ENCODE assay signal across 17 mouse cellular contexts in genomic region chr7:108929726-108930393, GRCm38 (mm10). TPM values are rescaled to one million over a fixed set of nuclear protein-coding genes. Genes with fewer than 3 reads are reported as not detected.
A peak's percentile ranks its signal among the peaks of the same experiment; 100 is the strongest.
DNase-seq lines count a peak whose midpoint lies in the region; ATAC-seq lines count a peak whose summit lies in the region.
"Had no signal": no experiment of that assay in that cellular context is flagged by ENCODE, and none has a peak within 500 bp of the region (broad histone marks: within the 10 kb centered on the region; RNA-seq: fewer than 3 reads in every experiment).

Gene Nlrp10, minus strand, starts transcription at chr7:108930178.

- H3K27me3 ChIP-seq in heart, embryonic 14.5 days (ENCODE audit: control insufficient read depth, insufficient read depth, low read length) = no peaks in the 10 kb centered on the region
- H3K27me3 ChIP-seq in forebrain, embryonic 14.5 days (replicated peaks; ENCODE audit: control insufficient read depth, insufficient read depth, low read length) = no peaks in the 10 kb centered on the region
- H3K27me3 ChIP-seq in hindbrain, embryonic 11.5 days (ENCODE audit: control insufficient read depth, insufficient read depth, low read length) = no peaks in the 10 kb centered on the region
- H3K27me3 ChIP-seq: liver, embryonic 13.5 days had no signal

- peak within 1 kb of the TSS; percentile 54 for H3K4me2 ChIP-seq in heart, embryonic 14.5 days (ENCODE audit: low read length)
- no peak within 1 kb of the TSS for H3K4me2 ChIP-seq in forebrain, embryonic 14.5 days (ENCODE audit: low read length)
- no peak within 1 kb of the TSS for H3K4me2 ChIP-seq in hindbrain, embryonic 11.5 days (replicated peaks; ENCODE audit: low read depth, low read length)
- H3K4me2 ChIP-seq: liver, embryonic 13.5 days had no signal

- ATAC-seq in common myeloid progenitor, adult 5-6 weeks (replicated peaks; ENCODE audit: low read depth, poor library complexity, severe bottlenecking) = peak; percentile 55
- ATAC-seq in heart, embryonic 14.5 days (ENCODE audit: insufficient number of reproducible peaks, insufficient read depth, low FRiP score, low read depth) = no peak
- ATAC-seq in forebrain, embryonic 14.5 days = no peak
- ATAC-seq in hindbrain, embryonic 11.5 days (ENCODE audit: low FRiP score) = no peak

- peaks cover 10% of the 10 kb centered on the region for H3K36me3 ChIP-seq in heart, embryonic 14.5 days (ENCODE audit: control insufficient read depth, insufficient read depth, low read length)
- H3K36me3 ChIP-seq in macrophage (ENCODE audit: inconsistent target) = no peaks in the 10 kb centered on the region
- no peaks in the 10 kb centered on the region for H3K36me3 ChIP-seq in forebrain, embryonic 14.5 days (ENCODE audit: control insufficient read depth, insufficient read depth, low read length)
- H3K36me3 ChIP-seq in hindbrain, embryonic 11.5 days (ENCODE audit: control insufficient read depth, insufficient read depth, low read length) = no peaks in the 10 kb centered on the region
- H3K36me3 ChIP-seq: liver, embryonic 13.5 days had no signal

- H3K4me3 ChIP-seq in heart, embryonic 14.5 days (ENCODE audit: control insufficient read depth in 1 of 2, insufficient read depth in 1 of 2, low read depth in 1 of 2, low read length in 2 of 2) = peak within 1 kb of the TSS; percentile 27 to 36
- peak within 1 kb of the TSS; percentile 22; the same call in 1 of the 2 replicates for H3K4me3 ChIP-seq in macrophage (ENCODE audit: inconsistent target)
- H3K4me3 ChIP-seq in forebrain, embryonic 14.5 days (ENCODE audit: low read depth, low read length) = no peak within 1 kb of the TSS
- no peak within 1 kb of the TSS for H3K4me3 ChIP-seq in hindbrain, embryonic 11.5 days (ENCODE audit: low read depth, low read length)
- H3K4me3 ChIP-seq: layer of hippocampus, adult 2 months; liver, embryonic 13.5 days had no signal

- H3K27ac ChIP-seq in heart, embryonic 14.5 days (replicated peaks in 1 of 2; ENCODE audit: control insufficient read depth in 1 of 2, insufficient read depth in 1 of 2, low read depth in 2 of 2, low read length in 2 of 2) = peak within 1 kb of the TSS; percentile 83
- H3K27ac ChIP-seq in macrophage = peak within 1 kb of the TSS; percentile 35; the same call in 1 of the 2 replicates
- no peak within 1 kb of the TSS for H3K27ac ChIP-seq in forebrain, embryonic 14.5 days (ENCODE audit: low read depth, low read length)
- no peak within 1 kb of the TSS for H3K27ac ChIP-seq in hindbrain, embryonic 11.5 days (ENCODE audit: low read depth, low read length)
- H3K27ac ChIP-seq: layer of hippocampus, adult 2 months; liver, embryonic 13.5 days had no signal

- peak; percentile 46 to 60 for DNase-seq in B cell, adult 2 months
- no peak for DNase-seq in right cerebral cortex, postnatal 4 days
- no peak for DNase-seq in forebrain, embryonic 14.5 days (ENCODE audit: low spot score)
- DNase-seq in testis, postnatal 14 days (ENCODE audit: low spot score) = no peak
- no peak for DNase-seq in hindbrain, embryonic 11.5 days (ENCODE audit: low spot score)
- DNase-seq: adrenal gland, postnatal 10 days; cerebellum, adult 11 months; embryo, embryonic 11 days; kidney, adult 9 months; liver, embryonic 13.5 days; lung, postnatal 4 days had no signal

- no peaks in the 10 kb centered on the region for H3K9me3 ChIP-seq in heart, embryonic 14.5 days (ENCODE audit: control insufficient read depth, low read length)
- H3K9me3 ChIP-seq in forebrain, embryonic 14.5 days (replicated peaks; ENCODE audit: control insufficient read depth, low read length) = no peaks in the 10 kb centered on the region
- no peaks in the 10 kb centered on the region for H3K9me3 ChIP-seq in hindbrain, embryonic 11.5 days (ENCODE audit: control insufficient read depth, low read length)
- H3K9me3 ChIP-seq: liver, embryonic 13.5 days had no signal

- peaks cover 3% of the 10 kb centered on the region for H3K79me2 ChIP-seq in macrophage (ENCODE audit: inconsistent target)

- peak within 1 kb of the TSS; percentile 57 for H3K9ac ChIP-seq in heart, embryonic 14.5 days (ENCODE audit: low read length)
- H3K9ac ChIP-seq in forebrain, embryonic 14.5 days (ENCODE audit: low read length) = no peak within 1 kb of the TSS
- H3K9ac ChIP-seq in hindbrain, embryonic 11.5 days (ENCODE audit: low read depth, low read length) = no peak within 1 kb of the TSS
- H3K9ac ChIP-seq: liver, embryonic 13.5 days had no signal

- WGBS in heart, embryonic 14.5 days = 38% methylated on average over 6 of the region's 6 CpGs
- WGBS in macrophage (ENCODE audit: missing documents) = 11% methylated on average over 6 of the region's 6 CpGs
- 80% methylated on average over 6 of the region's 6 CpGs for WGBS in forebrain, embryonic 14.5 days
- WGBS in hindbrain, embryonic 11.5 days = 81% methylated on average over 6 of the region's 6 CpGs

- peaks cover 0 to under 1% of the 10 kb centered on the region in 2 experiments; a peak in 2 of 4 replicates for H3K4me1 ChIP-seq in heart, embryonic 14.5 days (ENCODE audit: control insufficient read depth in 2 of 2, insufficient read depth in 2 of 2, low read length in 2 of 2)
- no peaks in the 10 kb centered on the region for H3K4me1 ChIP-seq in forebrain, embryonic 14.5 days (ENCODE audit: control insufficient read depth, insufficient read depth, low read length)
- H3K4me1 ChIP-seq in hindbrain, embryonic 11.5 days (replicated peaks; ENCODE audit: control insufficient read depth, insufficient read depth, low read length) = no peaks in the 10 kb centered on the region

RNA-seq across cellular contexts. Expression of gene Nlrp10, which starts in this region (rescaled TPM):
- 2.2 and 2.6 TPM in 2 replicates for total RNA-seq in common myeloid progenitor, adult 5-6 weeks (2017)
- 16.3 and 16.8 TPM in 2 replicates for polyA plus RNA-seq in heart, embryonic 14.5 days (2014; fragmentation: Nextera tagmentation; extraction: Ambion mirVana)
- total RNA-seq in macrophage (2018; cell fraction: chromatin; rRNA removed) = 1 to 10 TPM in 3 of 26 experiments, under 1 TPM in 16, not detected in 7; 0.08 to 1.3 (median 0.33) TPM
- total RNA-seq in macrophage (2018; cell fraction: cytosol; rRNA removed) = 1 to 10 TPM in 18 of 26 experiments, under 1 TPM in 8; 0.53 to 1.6 (median 1.3) TPM
- total RNA-seq in macrophage (2018; cell fraction: nucleus; rRNA removed) = 1 to 10 TPM in 8 of 26 experiments, under 1 TPM in 17, not detected in 1; 0.29 to 1.8 (median 0.65) TPM
- polyA plus RNA-seq in macrophage (2018) = 0.69 to 1.6 TPM (median 1.4 TPM) in 3 replicates
- polyA plus RNA-seq in forebrain, embryonic 14.5 days (2014; fragmentation: Nextera tagmentation; extraction: Ambion mirVana) = not detected in 2 replicates
- polyA plus RNA-seq in hindbrain, embryonic 11.5 days (2014; fragmentation: Nextera tagmentation; extraction: Ambion mirVana) = not detected in 2 replicates
- polyA plus RNA-seq: midbrain, postnatal 0 days; neural tube, embryonic 14.5 days had no signal

Comparison
In these comparisons a context has a peak if more than half of its experiments do, and no peak if none do; other contexts are left out.
1. DNase-seq: peak in B cell, adult 2 months (2 of 2); none in right cerebral cortex, postnatal 4 days (single experiment), forebrain, embryonic 14.5 days (single experiment), testis, postnatal 14 days (single experiment) and hindbrain, embryonic 11.5 days (single experiment).
2. H3K27ac ChIP-seq: peak in heart, embryonic 14.5 days (2 of 2) and macrophage (single experiment); none in forebrain, embryonic 14.5 days (single experiment) and hindbrain, embryonic 11.5 days (single experiment).
3. H3K4me3 ChIP-seq: peak in heart, embryonic 14.5 days (2 of 2) and macrophage (single experiment); none in forebrain, embryonic 14.5 days (single experiment) and hindbrain, embryonic 11.5 days (single experiment).